In genomic region chr1:36854198-36854765, GRCm38 (mm10) we compare ENCODE assay signal across 19 mouse cellular contexts.
A peak's percentile ranks its signal among the peaks of the same experiment; 100 is the strongest.
DNase-seq lines count a peak whose midpoint lies in the region; ATAC-seq and TF ChIP-seq lines count a peak whose summit lies in the region.
"Had no signal": no experiment of that assay in that cellular context is flagged by ENCODE, and none has a peak within 500 bp of the region (broad histone marks: within the 10 kb centered on the region; RNA-seq: fewer than 3 reads in every experiment).

No protein-coding gene starts in this region.

- ATAC-seq in hindbrain, embryonic 15.5 days (ENCODE audit: low FRiP score, low read depth) = 0 out of 2 replicates have a peak, but pooled peaks have one; percentile 34
- ATAC-seq in kidney, postnatal 0 days (replicated peaks; ENCODE audit: low FRiP score, low read depth) = peak; percentile 49; the same call in 1 of the 2 replicates
- ATAC-seq in midbrain, embryonic 11.5 days (ENCODE audit: low FRiP score) = no peak
- no peak for ATAC-seq in midbrain, embryonic 14.5 days (ENCODE audit: low FRiP score, low TSS enrichment)
- ATAC-seq: forebrain, embryonic 15.5 days; hindbrain, postnatal 0 days had no signal

- no peaks in the 10 kb centered on the region for H3K4me1 ChIP-seq in hindbrain, embryonic 15.5 days (replicated peaks)
- 0 out of 2 replicates have a peak, but pooled peaks cover 3% of the 10 kb centered on the region for H3K4me1 ChIP-seq in hindbrain, embryonic 10.5 days (replicated peaks)
- no peaks in the 10 kb centered on the region for H3K4me1 ChIP-seq in kidney, postnatal 0 days (replicated peaks; ENCODE audit: insufficient read depth, low read length)
- no peaks in the 10 kb centered on the region for H3K4me1 ChIP-seq in midbrain, embryonic 11.5 days (ENCODE audit: control insufficient read depth, insufficient read depth, low read length)
- no peaks in the 10 kb centered on the region for H3K4me1 ChIP-seq in midbrain, embryonic 14.5 days (ENCODE audit: control insufficient read depth, insufficient read depth, low read length)
- H3K4me1 ChIP-seq: embryonic facial prominence, embryonic 12.5 days; forebrain, embryonic 15.5 days; hindbrain, embryonic 12.5 days had no signal

- H3K4me3 ChIP-seq in hindbrain, embryonic 15.5 days = no peak overlapping the region
- no peak overlapping the region for H3K4me3 ChIP-seq in hindbrain, embryonic 10.5 days
- no peak overlapping the region for H3K4me3 ChIP-seq in kidney, postnatal 0 days (replicated peaks; ENCODE audit: low read depth, low read length)
- no peak overlapping the region for H3K4me3 ChIP-seq in midbrain, embryonic 11.5 days (ENCODE audit: low read depth, low read length)
- H3K4me3 ChIP-seq in midbrain, embryonic 14.5 days (replicated peaks; ENCODE audit: low read depth, low read length) = no peak overlapping the region
- H3K4me3 ChIP-seq: embryonic facial prominence, embryonic 12.5 days; forebrain, embryonic 15.5 days; heart, embryonic 12.5 days; hindbrain, embryonic 12.5 days had no signal

- no peak overlapping the region for H3K9ac ChIP-seq in hindbrain, embryonic 15.5 days
- H3K9ac ChIP-seq in kidney, postnatal 0 days (ENCODE audit: low read depth, low read length) = no peak overlapping the region
- no peak overlapping the region for H3K9ac ChIP-seq in midbrain, embryonic 11.5 days (ENCODE audit: low read length)
- H3K9ac ChIP-seq in midbrain, embryonic 14.5 days (replicated peaks; ENCODE audit: low read length) = no peak overlapping the region
- H3K9ac ChIP-seq: embryonic facial prominence, embryonic 12.5 days; forebrain, embryonic 15.5 days; heart, embryonic 12.5 days; hindbrain, embryonic 12.5 days had no signal

- no peak for DNase-seq in hindbrain, embryonic 10.5 days (ENCODE audit: low spot score)
- DNase-seq in kidney, postnatal 0 days (ENCODE audit: low spot score) = no peak
- no peak for DNase-seq in kidney, adult 8-10 months
- peak; percentile 64 for DNase-seq in midbrain, embryonic 11.5 days (ENCODE audit: low spot score, missing footprints)
- no peak for DNase-seq in midbrain, embryonic 14.5 days
- DNase-seq in ZHBTc4 (ENCODE audit: low read depth, low spot score) = peak; percentile 66
- no peak for DNase-seq in frontal cortex, adult 2 months (ENCODE audit: extremely low spot score in 1 of 2, low spot score in 1 of 2)
- DNase-seq: adrenal gland, postnatal 14 days; cerebellum, adult 11-12 months; cerebellum, adult 9-10 months; cerebellum, postnatal 25 days; gastrocnemius, postnatal 10 days; heart, postnatal 36 days had no signal

- no peak overlapping the region for H3K27ac ChIP-seq in hindbrain, embryonic 15.5 days (replicated peaks)
- H3K27ac ChIP-seq in hindbrain, embryonic 10.5 days = no peak overlapping the region
- H3K27ac ChIP-seq in kidney, postnatal 0 days = no peak overlapping the region
- H3K27ac ChIP-seq in midbrain, embryonic 11.5 days (ENCODE audit: low read depth, low read length) = no peak overlapping the region
- H3K27ac ChIP-seq in midbrain, embryonic 14.5 days (replicated peaks; ENCODE audit: low read depth, low read length) = no peak overlapping the region
- H3K27ac ChIP-seq: embryonic facial prominence, embryonic 12.5 days; forebrain, embryonic 15.5 days; hindbrain, embryonic 12.5 days; hindbrain, postnatal 0 days had no signal

- WGBS in hindbrain, embryonic 15.5 days = 78% methylated on average over 10 of the region's 10 CpGs
- WGBS in hindbrain, embryonic 10.5 days = 78% methylated on average over 10 of the region's 10 CpGs
- WGBS in kidney, postnatal 0 days = 50% methylated on average over 10 of the region's 10 CpGs
- 87% methylated on average over 10 of the region's 10 CpGs for WGBS in midbrain, embryonic 11.5 days
- 87% methylated on average over 10 of the region's 10 CpGs for WGBS in midbrain, embryonic 14.5 days

- H3K9me3 ChIP-seq in hindbrain, embryonic 15.5 days = no peaks in the 10 kb centered on the region
- no peaks in the 10 kb centered on the region for H3K9me3 ChIP-seq in hindbrain, embryonic 10.5 days
- H3K9me3 ChIP-seq in kidney, postnatal 0 days (replicated peaks; ENCODE audit: low read length) = no peaks in the 10 kb centered on the region
- H3K9me3 ChIP-seq in midbrain, embryonic 11.5 days (ENCODE audit: control insufficient read depth, low read length) = no peaks in the 10 kb centered on the region
- no peaks in the 10 kb centered on the region for H3K9me3 ChIP-seq in midbrain, embryonic 14.5 days (ENCODE audit: control insufficient read depth, low read length)
- H3K9me3 ChIP-seq: embryonic facial prominence, embryonic 12.5 days; forebrain, embryonic 15.5 days; heart, embryonic 12.5 days; hindbrain, embryonic 12.5 days had no signal

- no peaks in the 10 kb centered on the region for H3K27me3 ChIP-seq in hindbrain, embryonic 15.5 days
- no peaks in the 10 kb centered on the region for H3K27me3 ChIP-seq in hindbrain, embryonic 10.5 days (ENCODE audit: insufficient read depth, poor library complexity, severe bottlenecking)
- H3K27me3 ChIP-seq in kidney, postnatal 0 days (ENCODE audit: insufficient read depth, low read length) = no peaks in the 10 kb centered on the region
- no peaks in the 10 kb centered on the region for H3K27me3 ChIP-seq in midbrain, embryonic 11.5 days (ENCODE audit: control insufficient read depth, insufficient read depth, low read length)
- no peaks in the 10 kb centered on the region for H3K27me3 ChIP-seq in midbrain, embryonic 14.5 days (ENCODE audit: control insufficient read depth, insufficient read depth, low read length)
- H3K27me3 ChIP-seq: embryonic facial prominence, embryonic 12.5 days; forebrain, embryonic 15.5 days; heart, embryonic 12.5 days; hindbrain, embryonic 12.5 days had no signal

- no peak overlapping the region for H3K4me2 ChIP-seq in hindbrain, embryonic 15.5 days
- no peak overlapping the region for H3K4me2 ChIP-seq in kidney, postnatal 0 days (ENCODE audit: low read length)
- H3K4me2 ChIP-seq in midbrain, embryonic 11.5 days = no peak overlapping the region
- H3K4me2 ChIP-seq in midbrain, embryonic 14.5 days (ENCODE audit: low read length) = no peak overlapping the region
- H3K4me2 ChIP-seq: embryonic facial prominence, embryonic 12.5 days; forebrain, embryonic 15.5 days; heart, embryonic 12.5 days; hindbrain, embryonic 12.5 days had no signal

- no peak for TF ChIP-seq CTCF in kidney, postnatal 0 days (IDR thresholded peaks at IDR 0.05; ENCODE audit: low read depth)

- H3K36me3 ChIP-seq in hindbrain, embryonic 15.5 days = no peaks in the 10 kb centered on the region
- peaks cover 11% of the 10 kb centered on the region for H3K36me3 ChIP-seq in hindbrain, embryonic 10.5 days
- no peaks in the 10 kb centered on the region; the same call in 1 of the 2 replicates for H3K36me3 ChIP-seq in kidney, postnatal 0 days (ENCODE audit: insufficient read depth, low read length)
- 0 out of 2 replicates have a peak, but pooled peaks cover 2% of the 10 kb centered on the region for H3K36me3 ChIP-seq in midbrain, embryonic 11.5 days (ENCODE audit: control insufficient read depth, insufficient read depth, low read length)
- no peaks in the 10 kb centered on the region for H3K36me3 ChIP-seq in midbrain, embryonic 14.5 days (ENCODE audit: control insufficient read depth, insufficient read depth, low read length)
- H3K36me3 ChIP-seq: forebrain, embryonic 15.5 days; hindbrain, embryonic 12.5 days had no signal

Comparison
In these comparisons a context has a peak if more than half of its experiments do, and no peak if none do; other contexts are left out.
1. DNase-seq: peak in midbrain, embryonic 11.5 days (single experiment) and ZHBTc4 (single experiment); none in hindbrain, embryonic 10.5 days (single experiment), kidney, postnatal 0 days (single experiment), kidney, adult 8-10 months (0 of 2), midbrain, embryonic 14.5 days (single experiment) and frontal cortex, adult 2 months (0 of 2).
2. ATAC-seq: peak in hindbrain, embryonic 15.5 days (single experiment) and kidney, postnatal 0 days (single experiment); none in midbrain, embryonic 11.5 days (single experiment) and midbrain, embryonic 14.5 days (single experiment).